In genomic region chr6:75357286-75357685, GRCm38 (mm10) we compare ENCODE assay signal across 19 mouse cellular contexts.
DNase-seq lines count a peak whose midpoint lies in the region; ATAC-seq and TF ChIP-seq lines count a peak whose summit lies in the region.
"Had no signal": no experiment of that assay in that cellular context is flagged by ENCODE, and none has a peak within 500 bp of the region (broad histone marks: within the 10 kb centered on the region; RNA-seq: fewer than 3 reads in every experiment).

No protein-coding gene starts in this region.

- no peaks in the 10 kb centered on the region for H3K4me1 ChIP-seq in hindbrain, embryonic 13.5 days (replicated peaks)
- no peaks in the 10 kb centered on the region for H3K4me1 ChIP-seq in heart, adult 2 months (ENCODE audit: control insufficient read depth, insufficient read depth, low read length)
- H3K4me1 ChIP-seq: embryonic facial prominence, embryonic 13.5 days; heart, embryonic 10.5 days; hindbrain, embryonic 10.5 days; midbrain, embryonic 13.5 days; neural tube, embryonic 13.5 days had no signal

- H3K9me3 ChIP-seq in hindbrain, embryonic 13.5 days, result no peaks in the 10 kb centered on the region
- H3K9me3 ChIP-seq: embryonic facial prominence, embryonic 13.5 days; heart, embryonic 10.5 days; hindbrain, embryonic 10.5 days; midbrain, embryonic 13.5 days; neural tube, embryonic 13.5 days had no signal

- no peaks in the 10 kb centered on the region for H3K79me2 ChIP-seq in heart, adult 2 months (replicated peaks; ENCODE audit: control insufficient read depth, insufficient read depth, low read length)

- no peaks in the 10 kb centered on the region for H3K27me3 ChIP-seq in hindbrain, embryonic 13.5 days
- H3K27me3 ChIP-seq in heart, adult 2 months (ENCODE audit: control insufficient read depth, insufficient read depth, low read length), result no peaks in the 10 kb centered on the region
- H3K27me3 ChIP-seq: embryonic facial prominence, embryonic 13.5 days; midbrain, embryonic 13.5 days; neural tube, embryonic 13.5 days had no signal

- DNase-seq in cerebellum, adult 18-20 months, result no peak
- DNase-seq in layer of hippocampus, adult 9-11 months, result peak; percentile 5
- DNase-seq in layer of hippocampus, postnatal 36 days, result no peak
- peak; percentile 10 for DNase-seq in brain, embryonic 18.5 days (ENCODE audit: low read depth, low spot score)
- peak; percentile 54 to 59 for DNase-seq in right cerebral cortex, postnatal 10 days (ENCODE audit: low spot score in 2 of 2)
- no peak for DNase-seq in heart, adult 2 months
- DNase-seq: adrenal gland, postnatal 10 days; cerebellum, adult 8-10 months; gastrocnemius, postnatal 36 days; kidney, adult 11 months; lung, postnatal 10 days; thymus, postnatal 36 days had no signal

- no peak for TF ChIP-seq EP300 in heart, adult 2 months (IDR thresholded peaks at IDR 0.05; ENCODE audit: insufficient read depth, low read depth, low read length)

- no peaks in the 10 kb centered on the region for H3K36me3 ChIP-seq in hindbrain, embryonic 13.5 days
- H3K36me3 ChIP-seq in heart, adult 2 months (ENCODE audit: control insufficient read depth, insufficient read depth, low read length), result no peaks in the 10 kb centered on the region
- H3K36me3 ChIP-seq: embryonic facial prominence, embryonic 13.5 days; heart, embryonic 10.5 days; hindbrain, embryonic 10.5 days; midbrain, embryonic 13.5 days; neural tube, embryonic 13.5 days had no signal

- no peak overlapping the region for H3K4me3 ChIP-seq in hindbrain, embryonic 13.5 days
- H3K4me3 ChIP-seq in heart, adult 2 months, result no peak overlapping the region
- H3K4me3 ChIP-seq: embryonic facial prominence, embryonic 13.5 days; heart, embryonic 10.5 days; hindbrain, embryonic 10.5 days; midbrain, embryonic 13.5 days; neural tube, embryonic 13.5 days had no signal

- H3K27ac ChIP-seq in hindbrain, embryonic 13.5 days, result no peak overlapping the region
- no peak overlapping the region for H3K27ac ChIP-seq in heart, adult 2 months
- H3K27ac ChIP-seq: embryonic facial prominence, embryonic 13.5 days; heart, embryonic 10.5 days; hindbrain, embryonic 10.5 days; midbrain, embryonic 13.5 days; neural tube, embryonic 13.5 days had no signal

- no peak for TF ChIP-seq CTCF in heart, adult 2 months (IDR thresholded peaks at IDR 0.05)

- intact Hi-C loops in heart, adult 2 months (cut with DNase I), result no loop called here

- no peak for TF ChIP-seq POLR2A in heart, adult 2 months (IDR thresholded peaks at IDR 0.05; ENCODE audit: insufficient read depth, low read depth, low read length)

- ATAC-seq in cerebellum, adult (ENCODE audit: insufficient number of reproducible peaks, low FRiP score, low TSS enrichment), result 0 out of 2 replicates have a peak, but pooled peaks have one; percentile 49
- no peak for ATAC-seq in hindbrain, embryonic 13.5 days (ENCODE audit: low FRiP score)
- ATAC-seq: midbrain, embryonic 13.5 days had no signal

- H3K4me2 ChIP-seq in hindbrain, embryonic 13.5 days, result no peak overlapping the region
- H3K4me2 ChIP-seq: embryonic facial prominence, embryonic 13.5 days; midbrain, embryonic 13.5 days; neural tube, embryonic 13.5 days had no signal

- no peak overlapping the region for H3K9ac ChIP-seq in hindbrain, embryonic 13.5 days
- H3K9ac ChIP-seq in heart, adult 2 months (ENCODE audit: low read depth, low read length), result no peak overlapping the region
- H3K9ac ChIP-seq: embryonic facial prominence, embryonic 13.5 days; midbrain, embryonic 13.5 days; neural tube, embryonic 13.5 days had no signal

Comparison
In these comparisons a context has a peak if more than half of its experiments do, and no peak if none do; other contexts are left out.
1. DNase-seq: peak in layer of hippocampus, adult 9-11 months (single experiment), brain, embryonic 18.5 days (single experiment) and right cerebral cortex, postnatal 10 days (2 of 2); none in cerebellum, adult 18-20 months (0 of 2), layer of hippocampus, postnatal 36 days (0 of 2) and heart, adult 2 months (0 of 2).